Mouse (Mus musculus) heart, embryonic 11.5 days (tissue): ENCODE results near the gene Kif22. TPM values are rescaled to one million over a fixed set of nuclear protein-coding genes. Genes with fewer than 3 reads are reported as not detected.
A peak's percentile ranks its signal among the peaks of the same experiment; 100 is the strongest.

Experiments
- ATAC-seq: fragments of 200-750 bp; cut with Nextera tagmentation; replicated peaks from 2 replicates; pipeline ENCODE4 v1.8.0; 2017; ENCODE audit warnings: moderate library complexity; ENCODE audit not compliant: insufficient number of reproducible peaks, low FRiP score, low TSS enrichment
- H3K27ac ChIP-seq: fragments of 300-500 bp; sonication (generic); 2 replicates; pipeline ENCODE4 v1.5.1; 2014; ENCODE audit warnings: mild to moderate bottlenecking, low read depth, low read length
- H3K27me3 ChIP-seq: fragments of 300-500 bp; sonication (generic); 2 replicates; pipeline ENCODE4 v1.6.1; 2014; ENCODE audit warnings: mild to moderate bottlenecking, low read length, mixed read lengths; ENCODE audit not compliant: control insufficient read depth, insufficient read depth
- H3K36me3 ChIP-seq: fragments of 300-500 bp; sonication (generic); 2 replicates; pipeline ENCODE4 v1.6.1; 2014; ENCODE audit warnings: mild to moderate bottlenecking, low read length, moderate library complexity, mixed read lengths; ENCODE audit not compliant: control insufficient read depth, insufficient read depth
- H3K4me1 ChIP-seq: fragments of 300-500 bp; sonication (generic); 2 replicates; pipeline ENCODE4 v1.6.1; 2014; ENCODE audit warnings: low read length; ENCODE audit not compliant: control insufficient read depth, insufficient read depth
- H3K4me2 ChIP-seq: fragments of 300-500 bp; sonication (generic); 2 replicates; pipeline ENCODE4 v1.6.1; 2014; ENCODE audit warnings: mild to moderate bottlenecking, moderate library complexity
- H3K4me3 ChIP-seq: fragments of 300-500 bp; sonication (generic); 2 replicates; pipeline ENCODE4 v1.5.1; 2014; ENCODE audit warnings: low read depth, low read length
- H3K9ac ChIP-seq: fragments of 300-500 bp; sonication (generic); 2 replicates; pipeline ENCODE4 v1.6.1; 2014; ENCODE audit warnings: mild to moderate bottlenecking, low read depth, low read length, moderate library complexity
- H3K9me3 ChIP-seq: fragments of 300-500 bp; sonication (generic); replicated peaks from 2 replicates; pipeline ENCODE4 v1.6.1; 2016; ENCODE audit warnings: low read length; ENCODE audit not compliant: control insufficient read depth
- WGBS: fragments of 180-500 bp; shearing (Covaris S2); extraction: QIAGEN DNeasy Blood & Tissue Kit; methylation state at CpG from one replicate; pipeline ENCODE4 v1.1.7; 2014; ENCODE audit not compliant: insufficient replicate concordance; 5-methylcytosine and 5-hydroxymethylcytosine counted together
- polyA plus RNA-seq: library from polyadenylated mRNA; unstranded; fragments of >200 nt; fragmentation: Nextera tagmentation; extraction: Ambion mirVana; gene quantifications from 2 replicates; pipeline ENCODE4 v1.2.1, GENCODE M21; 2014

Gene Kif22
- polyA plus RNA-seq, 1 experiment from 2014 or later, result 103 TPM

DNA sequence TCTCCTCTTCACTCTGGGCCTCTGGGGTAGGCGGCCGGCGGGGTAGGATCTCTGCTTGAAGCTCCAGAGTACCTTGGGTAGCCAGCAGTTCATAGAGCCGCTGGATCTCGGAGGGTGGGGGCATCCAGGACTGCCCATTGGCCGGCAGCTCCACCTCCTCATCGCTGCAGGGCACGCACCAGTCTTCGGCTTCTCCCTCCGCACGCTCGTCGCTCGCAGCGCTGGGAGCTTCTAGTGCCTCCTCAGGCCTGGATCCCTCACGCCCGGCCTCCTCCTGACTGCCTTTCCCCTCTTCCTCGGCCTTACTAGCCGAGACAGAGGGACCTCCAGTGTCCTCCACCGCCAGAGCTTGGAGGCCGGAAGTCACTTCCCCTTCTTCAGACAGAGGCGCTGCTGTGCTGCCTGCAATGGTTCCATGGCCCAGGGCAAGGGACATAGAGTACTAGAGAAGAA, 25.8 kb downstream of the Kif22 start:
- Histone ChIP-seq H3K4me1 (peaks cover 32% of the 10 kb centered on the region), H3K4me3 (peak overlapping the region; percentile 66), H3K27me3 (no peaks in the 10 kb centered on the region), H3K36me3 (peaks cover 6% of the 10 kb centered on the region), H3K27ac (peak overlapping the region; percentile 97), H3K9ac (peak overlapping the region; percentile 94), H3K4me2 (peak overlapping the region; percentile 86), H3K9me3 (no peaks in the 10 kb centered on the region)
- ATAC-seq, result peak; percentile 64
- 0% methylated on average over 22 of the region's 22 CpGs for WGBS

DNA sequence TGATC, 26.0 kb downstream of the Kif22 start, which contains the start of gene Pagr1b:
Gene Pagr1b, minus strand, starts transcription at position 4 of the 5 bp plus-strand sequence.
- ATAC-seq, result no peak
- Histone ChIP-seq H3K36me3 (peaks cover 6% of the 10 kb centered on the region), H3K27ac (peak within 1 kb of the TSS; percentile 97), H3K9me3 (no peaks in the 10 kb centered on the region), H3K27me3 (no peaks in the 10 kb centered on the region), H3K9ac (peak within 1 kb of the TSS; percentile 94), H3K4me2 (peak within 1 kb of the TSS; percentile 86), H3K4me1 (peaks cover 29% of the 10 kb centered on the region), H3K4me3 (peak within 1 kb of the TSS; percentile 66)

DNA sequence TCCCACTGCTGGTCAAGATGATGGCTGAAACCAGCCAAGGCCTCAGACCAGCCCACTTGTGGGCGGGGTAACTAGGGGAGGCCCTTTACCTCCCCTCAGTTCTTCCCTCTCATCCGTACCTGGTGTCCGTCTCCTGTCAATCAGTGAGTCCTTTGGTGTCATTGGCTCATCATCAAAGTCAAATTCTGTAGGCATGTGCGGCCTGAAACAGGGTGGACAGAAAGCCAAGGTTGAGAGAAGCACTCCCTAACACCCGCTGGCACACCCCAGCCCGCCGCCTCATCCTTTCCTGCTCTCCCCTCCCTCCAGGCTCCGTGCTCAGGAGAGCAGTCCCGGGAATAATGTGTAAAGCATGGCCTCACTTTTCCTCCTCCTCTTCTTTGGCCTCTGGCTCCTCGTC, 26.2 kb downstream of the Kif22 start:
- no peaks in the 10 kb centered on the region for H3K27me3 ChIP-seq
- H3K9ac ChIP-seq, result peak overlapping the region; percentile 94
- ATAC-seq, result peak; percentile 60
- H3K4me3 ChIP-seq, result peak overlapping the region; percentile 66
- 2% methylated on average over 10 of the region's 10 CpGs for WGBS
- peak overlapping the region; percentile 97 for H3K27ac ChIP-seq
- H3K4me1 ChIP-seq, result peaks cover 28% of the 10 kb centered on the region
- H3K9me3 ChIP-seq, result no peaks in the 10 kb centered on the region
- peak overlapping the region; percentile 86 for H3K4me2 ChIP-seq
- peaks cover 6% of the 10 kb centered on the region for H3K36me3 ChIP-seq

DNA sequence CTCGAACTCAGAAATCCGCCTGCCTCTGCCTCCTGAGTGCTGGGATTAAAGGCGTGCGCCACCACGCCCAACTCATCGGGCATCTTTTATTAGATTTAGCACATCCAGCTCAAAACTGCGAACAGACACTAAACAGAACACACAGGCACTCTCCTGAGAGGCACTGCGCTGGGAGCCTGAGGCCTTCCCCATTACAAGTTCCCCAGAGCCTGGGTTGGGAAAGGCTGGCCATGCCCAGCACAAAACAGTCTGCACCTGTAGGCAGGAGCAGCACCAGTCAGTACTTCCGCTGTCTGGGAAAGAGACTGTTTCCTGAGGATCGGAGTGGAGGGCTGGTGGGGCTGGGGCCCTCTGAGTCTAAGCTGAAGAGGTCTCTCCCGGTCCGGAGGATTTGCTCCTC, 27.3 kb downstream of the Kif22 start:
- Histone ChIP-seq H3K4me3 (no peak overlapping the region), H3K36me3 (peaks cover 6% of the 10 kb centered on the region), H3K9ac (no peak overlapping the region), H3K9me3 (no peaks in the 10 kb centered on the region), H3K27me3 (no peaks in the 10 kb centered on the region), H3K4me2 (peak overlapping the region; percentile 86), H3K27ac (no peak overlapping the region), H3K4me1 (peaks cover 23% of the 10 kb centered on the region)
- WGBS, result 88% methylated on average over 12 of the region's 12 CpGs
- no peak for ATAC-seq

DNA sequence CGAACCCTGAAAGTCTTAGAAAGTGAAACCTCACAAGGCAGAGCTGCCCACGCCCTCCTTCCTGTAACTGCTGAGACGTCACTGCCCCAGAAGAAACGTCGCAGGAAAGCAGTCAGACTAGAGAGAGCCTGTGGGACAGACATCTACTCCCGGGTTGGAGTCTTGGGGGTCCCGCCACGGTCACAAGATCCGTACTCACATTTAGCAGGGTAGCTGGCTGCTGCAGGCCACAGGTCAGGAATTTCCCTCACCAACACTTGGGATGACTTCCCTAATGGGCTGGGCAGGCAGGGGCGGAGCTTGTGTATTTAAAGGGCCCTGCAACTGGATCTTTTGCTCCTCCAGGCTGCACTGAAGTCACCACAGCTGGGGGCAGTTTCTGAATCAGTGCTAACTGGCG, 28.0 kb downstream of the Kif22 start, which contains the start of gene Mvp:
Gene Mvp, minus strand, starts transcription at position 302 of the 400 bp plus-strand sequence.
- peaks cover 6% of the 10 kb centered on the region for H3K36me3 ChIP-seq
- H3K4me1 ChIP-seq, result peaks cover 21% of the 10 kb centered on the region
- WGBS, result 31% methylated on average over 11 of the region's 11 CpGs
- peak within 1 kb of the TSS; percentile 5; the same call in 1 of the 2 replicates for H3K27ac ChIP-seq
- peak within 1 kb of the TSS; percentile 86 for H3K4me2 ChIP-seq
- H3K9me3 ChIP-seq, result no peaks in the 10 kb centered on the region
- H3K27me3 ChIP-seq, result no peaks in the 10 kb centered on the region
- H3K9ac ChIP-seq, result peak within 1 kb of the TSS; percentile 94
- no peak for ATAC-seq
- peak within 1 kb of the TSS; percentile 66 for H3K4me3 ChIP-seq

DNA sequence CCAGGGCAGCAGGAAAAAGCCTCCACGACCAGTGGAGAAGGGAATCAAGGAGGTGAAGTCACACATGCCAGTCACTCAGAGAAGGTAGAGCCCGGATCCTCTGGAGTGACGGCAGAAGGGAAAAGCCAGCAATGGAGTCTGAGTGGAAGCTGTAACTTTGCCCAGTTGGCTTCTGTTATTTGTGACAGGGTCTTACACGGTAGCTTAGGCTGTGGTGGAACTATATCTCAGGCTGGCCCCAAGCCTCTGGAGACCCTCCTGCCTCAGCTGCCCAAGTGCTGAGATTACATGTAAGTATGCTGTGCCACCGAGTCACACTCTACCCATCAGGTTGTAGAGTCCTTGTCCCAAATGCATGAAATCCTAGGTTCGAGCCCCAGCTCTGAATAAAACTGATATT, 28.9 kb downstream of the Kif22 start:
- no peak for ATAC-seq
- Histone ChIP-seq H3K9ac (no peak overlapping the region), H3K9me3 (no peaks in the 10 kb centered on the region), H3K4me2 (no peak overlapping the region), H3K27me3 (no peaks in the 10 kb centered on the region), H3K4me1 (peaks cover 26% of the 10 kb centered on the region), H3K27ac (no peak overlapping the region), H3K36me3 (peaks cover 6% of the 10 kb centered on the region), H3K4me3 (peak overlapping the region; percentile 44; the same call in 1 of the 2 replicates)
- 93% methylated on average over 6 of the region's 6 CpGs for WGBS

DNA sequence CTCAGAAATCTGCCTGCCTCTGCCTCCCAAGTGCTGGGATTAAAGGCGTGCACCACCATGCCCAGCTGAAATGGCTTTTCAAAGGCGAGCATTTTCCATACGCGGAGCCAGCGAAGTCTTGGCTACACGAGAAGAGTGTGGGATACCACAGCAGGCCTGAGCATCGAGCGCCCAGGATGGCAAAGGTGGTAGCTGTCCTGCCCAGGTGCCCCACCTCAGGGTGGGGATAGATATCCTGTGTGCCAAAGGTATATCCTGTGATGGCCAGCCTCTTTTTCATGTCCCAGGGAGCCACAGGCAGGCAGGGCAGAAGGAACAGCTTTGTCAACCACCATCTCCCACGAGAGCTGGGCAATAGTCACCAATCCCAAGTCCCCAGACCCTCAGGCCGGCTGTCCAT, 29.4 kb downstream of the Kif22 start:
- Histone ChIP-seq H3K4me2 (no peak overlapping the region), H3K27ac (no peak overlapping the region), H3K4me1 (peaks cover 30% of the 10 kb centered on the region), H3K9me3 (no peaks in the 10 kb centered on the region), H3K36me3 (peaks cover 6% of the 10 kb centered on the region), H3K9ac (no peak overlapping the region), H3K4me3 (no peak overlapping the region), H3K27me3 (no peaks in the 10 kb centered on the region)
- no peak for ATAC-seq
- 95% methylated on average over 10 of the region's 10 CpGs for WGBS

DNA sequence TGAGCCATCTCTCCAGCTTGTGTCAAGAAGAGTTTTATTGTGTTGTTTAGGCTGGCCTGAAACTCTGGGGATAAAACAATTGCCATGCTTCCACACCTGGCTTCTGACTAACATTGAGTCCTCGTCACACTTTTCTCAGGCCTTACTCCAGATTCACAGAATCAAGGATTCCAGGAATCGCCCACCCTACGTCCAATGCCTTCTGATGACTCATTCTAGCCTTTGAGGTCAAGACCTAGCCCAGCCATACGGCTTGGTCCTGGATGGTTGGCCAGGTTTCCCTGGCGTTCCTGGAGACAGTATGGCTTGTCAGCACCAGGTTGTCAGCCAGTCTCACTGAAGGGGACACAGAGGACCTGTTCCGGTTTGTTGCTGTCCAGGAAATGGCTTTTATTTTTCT, 29.9 kb downstream of the Kif22 start:
- H3K27me3 ChIP-seq, result no peaks in the 10 kb centered on the region
- H3K4me3 ChIP-seq, result no peak overlapping the region
- H3K4me2 ChIP-seq, result no peak overlapping the region
- no peaks in the 10 kb centered on the region for H3K9me3 ChIP-seq
- no peak overlapping the region for H3K9ac ChIP-seq
- 78% methylated on average over 6 of the region's 6 CpGs for whole genome bisulfite sequencing
- H3K36me3 ChIP-seq, result peaks cover 6% of the 10 kb centered on the region
- H3K4me1 ChIP-seq, result peaks cover 30% of the 10 kb centered on the region
- no peak overlapping the region for H3K27ac ChIP-seq
- no peak for ATAC-seq

DNA sequence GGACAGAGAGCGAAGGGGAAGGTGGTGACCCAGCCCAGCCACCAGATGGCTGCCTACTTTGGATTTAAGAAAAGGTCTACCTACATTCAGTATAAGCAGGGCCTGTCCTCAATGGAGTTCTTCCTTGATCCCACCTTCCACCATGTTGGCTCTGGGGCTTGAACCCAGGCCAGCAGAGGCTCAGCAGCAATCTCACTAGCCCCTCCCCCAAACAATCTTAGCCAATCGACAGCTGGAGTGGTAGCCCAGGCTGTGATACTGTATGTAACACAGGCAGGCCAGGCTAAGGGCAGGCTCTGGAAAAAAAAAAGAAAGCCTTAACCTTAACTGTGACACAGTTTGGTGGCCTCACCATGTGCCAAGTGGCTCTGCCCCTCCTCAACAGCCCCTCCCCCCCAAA, 30.6 kb downstream of the Kif22 start:
- Histone ChIP-seq H3K4me3 (no peak overlapping the region), H3K27me3 (no peaks in the 10 kb centered on the region), H3K4me2 (no peak overlapping the region), H3K9ac (no peak overlapping the region), H3K36me3 (peaks cover 6% of the 10 kb centered on the region), H3K9me3 (no peaks in the 10 kb centered on the region), H3K4me1 (peaks cover 30% of the 10 kb centered on the region), H3K27ac (no peak overlapping the region)
- no peak for ATAC-seq
- WGBS, result 81% methylated on average over 2 of the region's 2 CpGs
